Mouse (Mus musculus): ENCODE measurements around the gene Pdcd1. TPM values are rescaled to one million over a fixed set of nuclear protein-coding genes. Genes with fewer than 3 reads are reported as not detected.
"Not testable (repeated sequence)": the region's sequence is repeated elsewhere in the genome, so short reads cannot be mapped to it uniquely, and the experiment has no call there.

The Pdcd1 gene
- polyA plus RNA-seq (2015; fragmentation: Nextera tagmentation; extraction: Ambion mirVana), result not detected in 2 replicates

- Histone ChIP-seq H3K4me2 (no peak within 1 kb of the TSS), H3K4me1 (no peaks in the 10 kb centered on the region), H3K36me3 (replicated peaks) (no peaks in the 10 kb centered on the region), H3K27ac (no peak within 1 kb of the TSS), H3K27me3 (replicated peaks) (no peaks in the 10 kb centered on the region), H3K9me3 (no peaks in the 10 kb centered on the region), H3K9ac (no peak within 1 kb of the TSS), H3K4me3 (no peak within 1 kb of the TSS)
- no peak for ATAC-seq (replicated peaks)
- 70% methylated on average over 5 of the region's 6 CpGs for WGBS
Observed at GRCm38 (mm10) chr1:94052373-94052772, at the start of gene Pdcd1. TSS of gene Pdcd1 (minus strand) at chr1:94052553.

- no peak for ATAC-seq (replicated peaks)
- H3K27me3 ChIP-seq (replicated peaks), result no peaks in the 10 kb centered on the region
- WGBS, result 77% methylated on average over 1 of the region's 1 CpGs
Observed at GRCm38 (mm10) chr1:94091788-94092187, 39.4 kb upstream of the Pdcd1 start.

GRCm38 (mm10) chr1:94086311-94086898 is 34.1 kb upstream of the Pdcd1 start:
- WGBS, result 86% methylated on average over 5 of the region's 5 CpGs
- H3K9ac ChIP-seq, result no peak overlapping the region
- H3K36me3 ChIP-seq (replicated peaks), result no peaks in the 10 kb centered on the region
- H3K27me3 ChIP-seq (replicated peaks), result no peaks in the 10 kb centered on the region
- H3K4me2 ChIP-seq, result no peak overlapping the region
- H3K4me1 ChIP-seq, result no peaks in the 10 kb centered on the region
- no peak for ATAC-seq (replicated peaks)
- H3K4me3 ChIP-seq, result no peak overlapping the region
- no peaks in the 10 kb centered on the region for H3K9me3 ChIP-seq
- no peak overlapping the region for H3K27ac ChIP-seq

More at GRCm38 (mm10) chr1:94091788-94092187, 39.4 kb upstream of the Pdcd1 start:
- Histone ChIP-seq H3K4me3 (no peak overlapping the region), H3K9ac (no peak overlapping the region), H3K4me1 (no peaks in the 10 kb centered on the region), H3K27ac (no peak overlapping the region), H3K9me3 (no peaks in the 10 kb centered on the region), H3K4me2 (no peak overlapping the region), H3K36me3 (replicated peaks) (no peaks in the 10 kb centered on the region)

- Histone ChIP-seq H3K4me3 (no peak overlapping the region), H3K4me1 (no peaks in the 10 kb centered on the region), H3K9me3 (no peaks in the 10 kb centered on the region), H3K36me3 (replicated peaks) (no peaks in the 10 kb centered on the region), H3K4me2 (no peak overlapping the region), H3K9ac (no peak overlapping the region), H3K27ac (peak overlapping the region; percentile 20; the same call in 1 of the 2 replicates), H3K27me3 (replicated peaks) (no peaks in the 10 kb centered on the region)
- 69% methylated on average over 5 of the region's 5 CpGs for WGBS
- peak; percentile 87 for ATAC-seq (replicated peaks)
Observed at GRCm38 (mm10) chr1:94085324-94086105, 33.2 kb upstream of the Pdcd1 start.

GRCm38 (mm10) chr1:94081761-94082160 is 29.4 kb upstream of the Pdcd1 start:
- ATAC-seq (replicated peaks), result no peak
- no peak overlapping the region for H3K4me2 ChIP-seq
- H3K27me3 ChIP-seq (replicated peaks), result no peaks in the 10 kb centered on the region
- no peaks in the 10 kb centered on the region for H3K36me3 ChIP-seq (replicated peaks)
- H3K9ac ChIP-seq, result no peak overlapping the region
- WGBS, result 90% methylated on average over 6 of the region's 6 CpGs
- no peaks in the 10 kb centered on the region for H3K4me1 ChIP-seq
- no peaks in the 10 kb centered on the region for H3K9me3 ChIP-seq
- H3K4me3 ChIP-seq, result no peak overlapping the region
- H3K27ac ChIP-seq, result no peak overlapping the region

GRCm38 (mm10) chr1:94081191-94081590 is 28.8 kb upstream of the Pdcd1 start:
- Histone ChIP-seq H3K27ac (no peak overlapping the region), H3K4me1 (no peaks in the 10 kb centered on the region), H3K27me3 (replicated peaks) (no peaks in the 10 kb centered on the region), H3K9ac (no peak overlapping the region), H3K9me3 (no peaks in the 10 kb centered on the region), H3K36me3 (replicated peaks) (no peaks in the 10 kb centered on the region), H3K4me3 (no peak overlapping the region), H3K4me2 (peak overlapping the region; percentile 18; the same call in 1 of the 2 replicates)
- no peak for ATAC-seq (replicated peaks)
- 67% methylated on average over 11 of the region's 11 CpGs for WGBS

GRCm38 (mm10) chr1:94080718-94081117 is 28.4 kb upstream of the Pdcd1 start:
- H3K27me3 ChIP-seq (replicated peaks), result no peaks in the 10 kb centered on the region
- H3K4me1 ChIP-seq, result no peaks in the 10 kb centered on the region
- H3K9ac ChIP-seq, result no peak overlapping the region
- no peaks in the 10 kb centered on the region for H3K9me3 ChIP-seq
- WGBS, result 50% methylated on average over 15 of the region's 15 CpGs
- H3K27ac ChIP-seq, result no peak overlapping the region
- H3K4me3 ChIP-seq, result no peak overlapping the region
- no peak for ATAC-seq (replicated peaks)
- H3K36me3 ChIP-seq (replicated peaks), result no peaks in the 10 kb centered on the region
- peak overlapping the region; percentile 18; the same call in 1 of the 2 replicates for H3K4me2 ChIP-seq

- ATAC-seq (replicated peaks), result peak; percentile 94
- Histone ChIP-seq H3K27me3 (replicated peaks) (no peaks in the 10 kb centered on the region), H3K4me3 (no peak overlapping the region), H3K4me1 (no peaks in the 10 kb centered on the region), H3K9me3 (no peaks in the 10 kb centered on the region), H3K9ac (no peak overlapping the region), H3K4me2 (no peak overlapping the region), H3K36me3 (replicated peaks) (no peaks in the 10 kb centered on the region), H3K27ac (no peak overlapping the region)
- WGBS, result 3% methylated on average over 9 of the region's 9 CpGs
Observed at GRCm38 (mm10) chr1:94078835-94079440, 26.6 kb upstream of the Pdcd1 start.

- no peak overlapping the region for H3K4me3 ChIP-seq
- no peak overlapping the region for H3K27ac ChIP-seq
- H3K27me3 ChIP-seq (replicated peaks), result no peaks in the 10 kb centered on the region
- H3K4me2 ChIP-seq, result no peak overlapping the region
- no peaks in the 10 kb centered on the region for H3K36me3 ChIP-seq (replicated peaks)
- H3K9me3 ChIP-seq, result no peaks in the 10 kb centered on the region
- no peaks in the 10 kb centered on the region for H3K4me1 ChIP-seq
- WGBS, result 83% methylated on average over 3 of the region's 3 CpGs
- H3K9ac ChIP-seq, result no peak overlapping the region
- no peak for ATAC-seq (replicated peaks)
Observed at GRCm38 (mm10) chr1:94078314-94078713, 26.0 kb upstream of the Pdcd1 start.

GRCm38 (mm10) chr1:94076702-94077101 is 24.3 kb upstream of the Pdcd1 start:
- H3K9me3 ChIP-seq, result no peaks in the 10 kb centered on the region
- H3K4me1 ChIP-seq, result no peaks in the 10 kb centered on the region
- H3K27me3 ChIP-seq (replicated peaks), result no peaks in the 10 kb centered on the region
- no peak overlapping the region for H3K4me2 ChIP-seq
- no peaks in the 10 kb centered on the region for H3K36me3 ChIP-seq (replicated peaks)
- H3K9ac ChIP-seq, result no peak overlapping the region
- ATAC-seq (replicated peaks), result no peak
- no peak overlapping the region for H3K4me3 ChIP-seq
- 33% methylated on average over 1 of the region's 1 CpGs for WGBS
- no peak overlapping the region for H3K27ac ChIP-seq

- no peaks in the 10 kb centered on the region for H3K4me1 ChIP-seq
- no peaks in the 10 kb centered on the region for H3K27me3 ChIP-seq (replicated peaks)
- H3K36me3 ChIP-seq (replicated peaks), result no peaks in the 10 kb centered on the region
- H3K27ac ChIP-seq, result no peak overlapping the region
- H3K4me3 ChIP-seq, result no peak overlapping the region
- no peak for ATAC-seq (replicated peaks)
- no peaks in the 10 kb centered on the region for H3K9me3 ChIP-seq
- WGBS, result 89% methylated on average over 6 of the region's 6 CpGs
- no peak overlapping the region for H3K9ac ChIP-seq
- H3K4me2 ChIP-seq, result no peak overlapping the region
Observed at GRCm38 (mm10) chr1:94074756-94075155, 22.4 kb upstream of the Pdcd1 start.

- H3K36me3 ChIP-seq (replicated peaks); H3K27ac ChIP-seq; H3K9me3 ChIP-seq; H3K9ac ChIP-seq; H3K4me3 ChIP-seq; H3K4me1 ChIP-seq; H3K4me2 ChIP-seq; ATAC-seq (replicated peaks); H3K27me3 ChIP-seq (replicated peaks): not testable (repeated sequence)
- 71% methylated on average over 1 of the region's 1 CpGs for WGBS
Observed at GRCm38 (mm10) chr1:94058281-94058680, 5.9 kb upstream of the Pdcd1 start.

Data from midbrain, embryonic 15.5 days (tissue).